Mouse (Mus musculus) urinary bladder, adult 2 months (tissue): ENCODE results near the gene Gm3776. TPM values are rescaled to one million over a fixed set of nuclear protein-coding genes. Genes with fewer than 3 reads are reported as not detected.
A peak's percentile ranks its signal among the peaks of the same experiment; 100 is the strongest.
"Not testable (repeated sequence)": the region's sequence is repeated elsewhere in the genome, so short reads cannot be mapped to it uniquely, and the experiment has no call there.

Source experiments
- DNase-seq: peaks from one replicate; pipeline ENCODE4 v3.0.0; 2022; ENCODE audit warnings: low spot score
- polyA plus RNA-seq: library from polyadenylated mRNA; depleted of rRNA; stranded (reverse); fragments of >200 nt; gene quantifications from 2 replicates; pipeline ENCODE4 v1.2.3, GENCODE M21; 2012; rRNA removed

The Gm3776 gene
- polyA plus RNA-seq, 1 experiment: 4.5 TPM

DNA sequence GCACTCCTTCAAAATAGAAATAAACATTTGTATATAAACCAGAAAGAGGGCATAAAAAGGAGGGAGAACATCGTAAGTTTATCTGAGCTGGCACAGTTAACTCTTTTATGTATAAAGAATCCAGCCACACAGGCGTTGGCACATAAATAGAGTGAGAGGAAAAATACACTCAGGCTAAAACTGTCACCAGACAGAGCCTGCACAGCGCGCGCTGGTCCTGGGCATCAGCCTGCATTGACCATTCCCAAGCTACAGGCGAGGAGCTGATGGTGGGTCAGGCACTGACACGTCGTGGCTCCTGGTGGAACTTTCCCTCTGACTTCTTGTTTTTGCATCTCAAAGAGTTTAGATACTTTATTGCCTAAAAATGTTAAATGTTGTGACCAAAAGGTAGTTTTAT is 35.5 kb downstream of the Gm3776 start:
- not testable (repeated sequence) for DNase-seq

DNA sequence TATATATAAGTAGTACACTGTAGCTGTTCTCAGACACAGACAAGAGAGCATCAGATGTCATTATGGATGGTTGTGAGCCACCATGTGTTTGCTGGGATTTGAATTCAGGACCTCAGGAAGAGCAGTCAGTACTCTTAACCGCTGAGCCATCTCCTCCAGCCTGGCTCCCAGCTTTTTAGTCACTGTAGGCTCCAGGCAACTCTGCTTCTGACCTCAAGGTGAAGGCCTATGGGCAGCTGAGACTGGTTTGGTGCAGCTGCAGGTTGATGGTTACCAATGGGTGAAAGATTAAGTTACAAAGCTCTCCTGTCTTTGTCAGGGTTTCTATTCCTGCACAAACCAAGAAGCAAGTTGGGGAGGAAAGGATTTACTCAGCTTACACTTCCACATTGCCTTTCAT is 36.8 kb downstream of the Gm3776 start:
- not testable (repeated sequence) for DNase-seq

DNA sequence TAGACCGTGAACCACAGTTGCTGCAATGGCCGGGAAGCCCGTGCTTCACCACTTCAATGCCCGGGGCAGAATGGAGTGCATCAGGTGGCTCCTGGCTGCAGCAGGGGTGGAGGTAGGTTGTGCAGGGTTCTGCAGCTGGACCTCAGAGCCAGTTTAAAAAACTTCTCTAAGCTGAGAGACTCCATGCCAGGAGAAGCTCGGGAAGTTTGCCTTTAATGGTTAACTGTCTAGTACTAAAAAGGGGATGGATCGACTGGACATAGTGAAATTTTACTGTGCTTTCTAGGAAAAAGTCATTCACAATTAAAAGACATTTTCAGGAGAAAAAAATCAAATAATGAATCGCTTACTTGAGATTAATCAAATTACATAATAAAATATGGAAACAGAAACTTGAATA is 37.9 kb downstream of the Gm3776 start:
- DNase-seq: not testable (repeated sequence)

DNA sequence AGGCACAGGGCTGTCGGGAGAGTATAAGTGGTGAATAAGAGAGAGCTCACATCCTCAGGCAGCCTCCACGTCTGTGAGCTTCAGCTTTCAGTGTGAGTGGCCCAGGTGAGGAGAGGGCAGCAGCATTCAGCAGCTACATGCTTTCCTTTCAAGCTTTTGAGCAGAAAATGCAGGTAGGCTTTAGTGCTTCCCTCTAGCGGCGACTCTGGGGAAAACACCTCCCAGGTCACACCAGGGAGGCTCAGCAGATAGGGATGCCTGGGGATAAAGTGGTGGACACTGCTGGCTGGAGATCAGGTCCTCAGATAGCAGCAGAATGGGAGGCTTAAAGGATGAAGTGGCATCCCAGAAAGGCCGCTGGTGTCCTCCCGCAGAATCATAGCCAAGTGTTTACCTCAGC is 39.2 kb downstream of the Gm3776 start:
- peak; percentile 29 for DNase-seq

DNA sequence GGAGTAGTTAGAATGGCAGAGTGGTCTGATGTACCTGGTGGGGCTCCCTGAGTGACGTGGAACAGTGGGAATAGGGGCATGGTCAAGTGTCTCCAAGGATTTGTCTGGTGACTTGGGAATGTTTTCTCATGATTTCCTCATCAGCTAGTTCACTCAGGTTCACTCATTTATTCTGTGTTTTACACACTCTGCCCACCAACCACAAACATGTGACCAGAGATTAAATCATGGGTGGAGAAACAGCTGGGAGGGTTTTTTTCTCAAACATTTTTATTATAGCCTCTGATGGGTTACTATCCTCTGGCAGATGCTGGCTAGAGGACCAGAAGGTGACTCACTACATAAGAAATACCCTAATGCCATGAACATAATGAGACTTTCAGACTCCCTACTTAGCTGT is 41.3 kb downstream of the Gm3776 start:
- no peak for DNase-seq

DNA sequence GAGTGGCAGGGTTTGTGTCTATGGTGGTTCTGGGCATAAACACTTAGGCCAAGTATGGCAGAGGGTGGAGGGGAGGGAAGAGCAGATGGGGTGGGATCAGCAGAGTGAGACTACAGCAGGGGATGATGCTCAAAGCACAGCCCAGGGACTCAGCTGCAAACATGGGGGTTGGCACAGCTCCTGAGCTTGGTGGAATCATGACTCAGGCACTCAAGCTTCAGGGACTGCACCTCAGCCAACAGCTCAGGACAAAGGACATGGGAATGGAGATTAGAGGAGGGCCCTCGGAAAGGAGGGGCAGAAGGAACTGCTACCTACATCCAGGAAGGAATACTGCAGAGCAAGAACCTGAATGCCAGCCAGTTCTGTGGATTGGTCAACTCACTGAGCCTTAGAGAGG is 42.2 kb downstream of the Gm3776 start:
- not testable (repeated sequence) for DNase-seq

DNA sequence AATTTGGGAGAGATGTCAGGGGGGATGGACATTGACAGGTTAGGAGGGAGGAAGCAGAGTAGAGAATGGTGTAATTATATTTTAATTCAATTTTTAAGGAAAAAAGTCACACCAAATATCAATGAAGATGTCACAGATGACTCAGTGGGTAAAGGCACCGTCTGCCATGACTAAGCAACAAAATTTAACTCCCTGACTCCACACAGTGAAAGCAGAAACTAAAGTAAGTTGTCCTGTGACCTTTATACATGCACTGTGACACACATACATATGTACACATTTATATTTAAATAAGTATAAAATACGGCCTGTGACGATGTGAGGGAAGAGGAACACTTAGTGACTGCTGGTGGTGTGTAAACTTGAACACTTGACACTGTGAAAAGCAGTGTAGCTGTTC is 51.2 kb downstream of the Gm3776 start:
- DNase-seq: not testable (repeated sequence)

DNA sequence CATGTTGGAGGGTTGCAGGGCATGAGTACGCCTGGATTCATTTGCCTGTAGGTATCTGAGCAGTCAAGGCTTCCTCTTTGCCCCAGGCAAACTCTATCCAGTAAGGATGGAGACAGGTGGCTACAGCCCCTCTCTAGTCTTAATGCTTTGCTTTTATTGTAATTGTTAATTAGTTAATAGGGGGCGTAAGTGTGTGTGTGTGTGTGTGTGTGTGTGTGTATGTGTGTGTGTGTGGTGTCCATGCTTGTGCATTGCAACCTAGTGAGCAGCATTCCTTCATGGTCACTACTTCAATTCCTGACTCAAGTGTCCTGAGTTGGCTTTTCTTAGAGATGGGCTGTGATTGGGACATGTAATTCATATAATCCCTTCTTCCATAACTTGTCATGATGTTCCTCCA is 57.8 kb downstream of the Gm3776 start, which contains the start of gene Omt2a:
Gene Omt2a (minus strand): TSS at position 101 of the 400 bp plus-strand sequence.
- no peak for DNase-seq

Other genes starting within 250 kb of the Gm3776 start
- not detected in 2 replicates for gene Gcm1, start 205.2 kb upstream of the Gm3776 start, polyA plus RNA-seq
- 80.0 and 81.1 TPM in 2 replicates for gene Fbxo9, start 148.1 kb upstream of the Gm3776 start, polyA plus RNA-seq
- gene Ick, start 147.9 kb upstream of the Gm3776 start, polyA plus RNA-seq: 18.2 and 20.5 TPM in 2 replicates
- 1,883 and 2,290 TPM in 2 replicates for gene Gsta4, start 74.4 kb upstream of the Gm3776 start, polyA plus RNA-seq
- 6.8 and 7.6 TPM in 2 replicates for gene Gsta1, start 26.5 kb upstream of the Gm3776 start, polyA plus RNA-seq
- gene Gm10639, start 32.8 kb downstream of the Gm3776 start, polyA plus RNA-seq: 0.28 and 0.44 TPM in 2 replicates
- gene Omt2a, start 57.7 kb downstream of the Gm3776 start, polyA plus RNA-seq: not detected in 2 replicates
- gene Omt2b, start 70.5 kb downstream of the Gm3776 start, polyA plus RNA-seq: not detected in 2 replicates
- gene Gsta2, start 98.7 kb downstream of the Gm3776 start, polyA plus RNA-seq: 27.0 and 28.7 TPM in 2 replicates
- 8.1 and 9.0 TPM in 2 replicates for gene Dppa5a, start 111.0 kb downstream of the Gm3776 start, polyA plus RNA-seq
- 13.0 and 14.9 TPM in 2 replicates for gene Ooep, start 121.6 kb downstream of the Gm3776 start, polyA plus RNA-seq
- gene Ddx43, start 138.6 kb downstream of the Gm3776 start, polyA plus RNA-seq: 0.63 and 0.77 TPM in 2 replicates
- gene Cgas, start 186.1 kb downstream of the Gm3776 start, polyA plus RNA-seq: 1.1 and 1.7 TPM in 2 replicates
- 17.4 and 18.6 TPM in 2 replicates for gene Mto1, start 191.1 kb downstream of the Gm3776 start, polyA plus RNA-seq
- 0.15 TPM in 1 of 2 replicates, not detected in the other for gene Gm17324, start 191.7 kb downstream of the Gm3776 start, polyA plus RNA-seq
- gene Eef1a1, start 232.0 kb downstream of the Gm3776 start, polyA plus RNA-seq: 7,337 and 9,833 TPM in 2 replicates